ENCODE assay signal across 15 mouse cellular contexts in genomic region chr13:104655137-104655536, GRCm38 (mm10).
A peak's percentile ranks its signal among the peaks of the same experiment; 100 is the strongest.
DNase-seq lines count a peak whose midpoint lies in the region; ATAC-seq and TF ChIP-seq lines count a peak whose summit lies in the region.
"Had no signal": no experiment of that assay in that cellular context is flagged by ENCODE, and none has a peak within 500 bp of the region (broad histone marks: within the 10 kb centered on the region; RNA-seq: fewer than 3 reads in every experiment).

No protein-coding gene starts in this region.

- DNase-seq in hindbrain, embryonic 14.5 days (ENCODE audit: low spot score), result no peak
- no peak for DNase-seq in hindbrain, embryonic 11.5 days (ENCODE audit: low spot score)
- DNase-seq in midbrain, postnatal 0 days (ENCODE audit: low spot score), result peak; percentile 50
- DNase-seq in cerebellum, adult 9-10 months, result peak; percentile 66
- peak; percentile 54 for DNase-seq in hindbrain, postnatal 0 days (ENCODE audit: low spot score)
- no peak for DNase-seq in right cerebral cortex, postnatal 36 days (ENCODE audit: low spot score in 2 of 2)
- no peak for DNase-seq in ovary, postnatal 36 days (ENCODE audit: low spot score)
- DNase-seq: adrenal gland, postnatal 10 days; thymus, postnatal 36 days had no signal

- H3K9me3 ChIP-seq in hindbrain, embryonic 14.5 days (ENCODE audit: control insufficient read depth, low read length), result no peaks in the 10 kb centered on the region
- no peaks in the 10 kb centered on the region for H3K9me3 ChIP-seq in hindbrain, embryonic 11.5 days (ENCODE audit: control insufficient read depth, low read length)
- no peaks in the 10 kb centered on the region for H3K9me3 ChIP-seq in midbrain, postnatal 0 days (ENCODE audit: low read length)
- no peaks in the 10 kb centered on the region for H3K9me3 ChIP-seq in midbrain, embryonic 15.5 days
- H3K9me3 ChIP-seq in hindbrain, postnatal 0 days (ENCODE audit: low read length), result no peaks in the 10 kb centered on the region
- H3K9me3 ChIP-seq: forebrain, embryonic 13.5 days; G1E; kidney, embryonic 15.5 days had no signal

- H3K36me3 ChIP-seq in hindbrain, embryonic 14.5 days (replicated peaks; ENCODE audit: control insufficient read depth, insufficient read depth), result peaks cover 11% of the 10 kb centered on the region
- H3K36me3 ChIP-seq in hindbrain, embryonic 11.5 days (ENCODE audit: control insufficient read depth, insufficient read depth, low read length), result no peaks in the 10 kb centered on the region
- peaks cover 3% of the 10 kb centered on the region; the same call in 1 of the 2 replicates for H3K36me3 ChIP-seq in midbrain, postnatal 0 days (ENCODE audit: insufficient read depth, low read length)
- H3K36me3 ChIP-seq in midbrain, embryonic 15.5 days (replicated peaks), result no peaks in the 10 kb centered on the region
- no peaks in the 10 kb centered on the region for H3K36me3 ChIP-seq in hindbrain, postnatal 0 days (ENCODE audit: insufficient read depth, low read length)

- H3K4me1 ChIP-seq in hindbrain, embryonic 14.5 days (replicated peaks; ENCODE audit: control insufficient read depth, insufficient read depth, low read length), result no peaks in the 10 kb centered on the region
- no peaks in the 10 kb centered on the region for H3K4me1 ChIP-seq in hindbrain, embryonic 11.5 days (replicated peaks; ENCODE audit: control insufficient read depth, insufficient read depth, low read length)
- H3K4me1 ChIP-seq in midbrain, postnatal 0 days (ENCODE audit: insufficient read depth, low read length), result no peaks in the 10 kb centered on the region
- H3K4me1 ChIP-seq in midbrain, embryonic 15.5 days, result no peaks in the 10 kb centered on the region
- H3K4me1 ChIP-seq in hindbrain, postnatal 0 days (ENCODE audit: insufficient read depth, low read length), result no peaks in the 10 kb centered on the region
- H3K4me1 ChIP-seq: forebrain, embryonic 13.5 days; kidney, embryonic 15.5 days had no signal

- no peak overlapping the region for H3K9ac ChIP-seq in hindbrain, embryonic 14.5 days
- H3K9ac ChIP-seq in hindbrain, embryonic 11.5 days (ENCODE audit: low read depth, low read length), result no peak overlapping the region
- no peak overlapping the region for H3K9ac ChIP-seq in midbrain, postnatal 0 days (replicated peaks; ENCODE audit: low read length, poor library complexity, severe bottlenecking)
- H3K9ac ChIP-seq in midbrain, embryonic 15.5 days, result no peak overlapping the region
- no peak overlapping the region for H3K9ac ChIP-seq in hindbrain, postnatal 0 days (replicated peaks; ENCODE audit: low read length)
- H3K9ac ChIP-seq: forebrain, embryonic 13.5 days; kidney, embryonic 15.5 days had no signal

- H3K27ac ChIP-seq in hindbrain, embryonic 14.5 days, result no peak overlapping the region
- H3K27ac ChIP-seq in hindbrain, embryonic 11.5 days (ENCODE audit: low read depth, low read length), result no peak overlapping the region
- no peak overlapping the region for H3K27ac ChIP-seq in midbrain, postnatal 0 days (ENCODE audit: low read depth, low read length)
- no peak overlapping the region for H3K27ac ChIP-seq in midbrain, embryonic 15.5 days
- peak overlapping the region; percentile 26; the same call in 1 of the 2 replicates for H3K27ac ChIP-seq in hindbrain, postnatal 0 days
- H3K27ac ChIP-seq: forebrain, embryonic 13.5 days; kidney, embryonic 15.5 days had no signal

- no peak for TF ChIP-seq CTCF in midbrain, postnatal 0 days (IDR thresholded peaks at IDR 0.05)
- no peak for TF ChIP-seq CTCF in hindbrain, postnatal 0 days (IDR thresholded peaks at IDR 0.05; ENCODE audit: low read depth)

- no peak overlapping the region for H3K4me2 ChIP-seq in hindbrain, embryonic 14.5 days (replicated peaks)
- no peak overlapping the region for H3K4me2 ChIP-seq in hindbrain, embryonic 11.5 days (replicated peaks; ENCODE audit: low read depth, low read length)
- no peak overlapping the region for H3K4me2 ChIP-seq in midbrain, postnatal 0 days (ENCODE audit: low read depth, low read length, poor library complexity, severe bottlenecking)
- no peak overlapping the region for H3K4me2 ChIP-seq in midbrain, embryonic 15.5 days
- no peak overlapping the region for H3K4me2 ChIP-seq in hindbrain, postnatal 0 days (ENCODE audit: low read depth, low read length)
- H3K4me2 ChIP-seq: forebrain, embryonic 13.5 days; kidney, embryonic 15.5 days; liver, embryonic 11.5 days had no signal

- H3K27me3 ChIP-seq in hindbrain, embryonic 14.5 days (ENCODE audit: control insufficient read depth, insufficient read depth, low read length), result no peaks in the 10 kb centered on the region
- no peaks in the 10 kb centered on the region for H3K27me3 ChIP-seq in hindbrain, embryonic 11.5 days (ENCODE audit: control insufficient read depth, insufficient read depth, low read length)
- no peaks in the 10 kb centered on the region for H3K27me3 ChIP-seq in midbrain, postnatal 0 days (ENCODE audit: insufficient read depth, low read length)
- H3K27me3 ChIP-seq in midbrain, embryonic 15.5 days (replicated peaks), result no peaks in the 10 kb centered on the region
- H3K27me3 ChIP-seq in hindbrain, postnatal 0 days (ENCODE audit: insufficient read depth, low read length), result no peaks in the 10 kb centered on the region
- H3K27me3 ChIP-seq: forebrain, embryonic 13.5 days; kidney, embryonic 15.5 days had no signal

- peak; percentile 48; the same call in 1 of the 2 replicates for ATAC-seq in hindbrain, embryonic 14.5 days (ENCODE audit: low FRiP score)
- no peak for ATAC-seq in hindbrain, embryonic 11.5 days (ENCODE audit: low FRiP score)
- no peak; the same call in 1 of the 2 replicates for ATAC-seq in midbrain, postnatal 0 days (ENCODE audit: low FRiP score)
- ATAC-seq in midbrain, embryonic 15.5 days (replicated peaks), result no peak
- ATAC-seq in hindbrain, postnatal 0 days, result peak; percentile 90
- ATAC-seq: forebrain, embryonic 13.5 days; inflammation-experienced regulatory T-cells, adult 6 months had no signal

- H3K4me3 ChIP-seq in hindbrain, embryonic 14.5 days (replicated peaks; ENCODE audit: low read length), result no peak overlapping the region
- no peak overlapping the region for H3K4me3 ChIP-seq in hindbrain, embryonic 11.5 days (ENCODE audit: low read depth, low read length)
- no peak overlapping the region for H3K4me3 ChIP-seq in midbrain, postnatal 0 days (ENCODE audit: low read depth, low read length)
- H3K4me3 ChIP-seq in midbrain, embryonic 15.5 days, result no peak overlapping the region
- no peak overlapping the region for H3K4me3 ChIP-seq in hindbrain, postnatal 0 days (ENCODE audit: low read length)
- H3K4me3 ChIP-seq: forebrain, embryonic 13.5 days; kidney, embryonic 15.5 days had no signal

- WGBS in hindbrain, embryonic 14.5 days, result 58% methylated on average over 3 of the region's 3 CpGs
- WGBS in hindbrain, embryonic 11.5 days, result 75% methylated on average over 3 of the region's 3 CpGs
- 68% methylated on average over 3 of the region's 3 CpGs for WGBS in midbrain, postnatal 0 days
- WGBS in midbrain, embryonic 15.5 days, result 74% methylated on average over 3 of the region's 3 CpGs
- WGBS in hindbrain, postnatal 0 days, result 42% methylated on average over 3 of the region's 3 CpGs

Comparison
In these comparisons a context has a peak if more than half of its experiments do, and no peak if none do; other contexts are left out.
1. ATAC-seq: peak in hindbrain, embryonic 14.5 days (single experiment) and hindbrain, postnatal 0 days (single experiment); none in hindbrain, embryonic 11.5 days (single experiment), midbrain, postnatal 0 days (single experiment) and midbrain, embryonic 15.5 days (single experiment).
2. DNase-seq: peak in midbrain, postnatal 0 days (single experiment), cerebellum, adult 9-10 months (single experiment) and hindbrain, postnatal 0 days (single experiment); none in hindbrain, embryonic 14.5 days (single experiment), hindbrain, embryonic 11.5 days (single experiment), right cerebral cortex, postnatal 36 days (0 of 2) and ovary, postnatal 36 days (single experiment).